Mouse (Mus musculus) embryonic facial prominence, embryonic 13.5 days (tissue): Measurements from ENCODE around the gene Crisp2. TPM values are rescaled to one million over a fixed set of nuclear protein-coding genes. Genes with fewer than 3 reads are reported as not detected.

Source experiments
- polyA plus RNA-seq: library from polyadenylated mRNA; unstranded; fragments of >200 nt; fragmentation: Nextera tagmentation; extraction: Ambion mirVana; gene quantifications from 2 replicates; pipeline ENCODE4 v1.2.1, GENCODE M21; 2015

Crisp2 gene
- polyA plus RNA-seq, 1 experiment from 2014 or later, result not detected

Other genes with a start within 250 kb of the Crisp2 start
- gene Esp6, start 245.5 kb downstream of the Crisp2 start, polyA plus RNA-seq, result not detected in 2 replicates
- not detected in 2 replicates for gene Esp4, start 208.4 kb downstream of the Crisp2 start, polyA plus RNA-seq
- not detected in 2 replicates for gene Esp3, start 174.9 kb downstream of the Crisp2 start, polyA plus RNA-seq
- not detected in 2 replicates for gene Esp1, start 79.9 kb downstream of the Crisp2 start, polyA plus RNA-seq
- gene Rhag, start 4.1 kb upstream of the Crisp2 start, polyA plus RNA-seq, result 0.79 and 2.4 TPM in 2 replicates
- gene 9130008F23Rik, start 73.6 kb upstream of the Crisp2 start, polyA plus RNA-seq, result 1.8 and 2.0 TPM in 2 replicates
- 0.21 and 0.89 TPM in 2 replicates for gene Glyatl3, start 107.3 kb upstream of the Crisp2 start, polyA plus RNA-seq
- 37.4 and 40.3 TPM in 2 replicates for gene Mut, start 127.7 kb upstream of the Crisp2 start, polyA plus RNA-seq
- 29.2 and 30.6 TPM in 2 replicates for gene Cenpq, start 128.0 kb upstream of the Crisp2 start, polyA plus RNA-seq